Mouse (Mus musculus) liver, adult 10 weeks (tissue): ENCODE results near the gene Gm35315. TPM values are rescaled to one million over a fixed set of nuclear protein-coding genes. Genes with fewer than 3 reads are reported as not detected.

Source experiments
- polyA plus RNA-seq: library from polyadenylated mRNA; stranded (reverse); fragments of 350-450 nt; fragmentation: Illumina TruSeq; extraction: RNeasy Lipid Tissue Mini Kit (QIAGEN cat#74804); gene quantifications from one replicate; pipeline ENCODE4 v1.2.3, GENCODE M21; 2014; ENCODE audit warnings: low read depth, low replicate concordance

Gm35315 gene
- 6.0 TPM for polyA plus RNA-seq

GRCm38 (mm10) chr5:110094030-110094846 lies at the start of gene Gm35315:
Gm35315 (minus strand) TSS chr5:110094420.

GRCm38 (mm10) chr5:110135293-110136086 lies 41.3 kb upstream of the Gm35315 start, which contains the start of gene Chfr:
Chfr (plus strand) TSS chr5:110135842.

GRCm38 (mm10) chr5:110109991-110110441 lies 15.8 kb upstream of the Gm35315 start, which contains the start of gene Zfp605:
Zfp605 (plus strand) TSS chr5:110110092.

GRCm38 (mm10) chr5:110107581-110108304 lies 13.5 kb upstream of the Gm35315 start, which contains the start of gene Gtpbp6:
Gtpbp6 (minus strand) TSS chr5:110108197.

GRCm38 (mm10) chr5:110099656-110100580 lies 5.7 kb upstream of the Gm35315 start, which contains the start of gene Plcxd1:
Plcxd1 (plus strand) TSS chr5:110099969.

GRCm38 (mm10) chr5:110072413-110072812 lies 21.8 kb downstream of the Gm35315 start, which contains the start of gene Gm17655:
Gm17655 (minus strand) TSS chr5:110072513.

Other genes starting within 250 kb of the Gm35315 start
- 48.0 TPM for gene Gm15446, start 171.0 kb downstream of the Gm35315 start, polyA plus RNA-seq
- 48.7 TPM for gene Zfp932, start 97.9 kb downstream of the Gm35315 start, polyA plus RNA-seq
- 3.6 TPM for gene Gm17655, start 21.9 kb downstream of the Gm35315 start, polyA plus RNA-seq
- gene Plcxd1, start 5.5 kb upstream of the Gm35315 start, polyA plus RNA-seq, result not detected
- not detected for gene Gtpbp6, start 13.8 kb upstream of the Gm35315 start, polyA plus RNA-seq
- 4.1 TPM for gene Zfp605, start 15.7 kb upstream of the Gm35315 start, polyA plus RNA-seq
- gene Chfr, start 41.4 kb upstream of the Gm35315 start, polyA plus RNA-seq, result 12.9 TPM
- 6.9 TPM for gene Golga3, start 82.3 kb upstream of the Gm35315 start, polyA plus RNA-seq
- 20.7 TPM for gene Ankle2, start 136.6 kb upstream of the Gm35315 start, polyA plus RNA-seq
- gene Pgam5, start 175.5 kb upstream of the Gm35315 start, polyA plus RNA-seq, result 18.0 TPM
- gene Pxmp2, start 191.8 kb upstream of the Gm35315 start, polyA plus RNA-seq, result 211 TPM
- gene Pole, start 191.9 kb upstream of the Gm35315 start, polyA plus RNA-seq, result 1.1 TPM
- gene P2rx2, start 248.8 kb upstream of the Gm35315 start, polyA plus RNA-seq, result not detected